Mouse (Mus musculus): ENCODE measurements around the gene Olfr297.

Olfr297 gene

GRCm38 (mm10) chr7:86519668-86520067 lies at the start of gene Olfr297:
TSS of gene Olfr297 (plus strand) at chr7:86519968.
- Histone ChIP-seq H3K36me3 (ENCODE audit: control insufficient read depth, insufficient read depth, low read length, poor library complexity, severe bottlenecking) (no peaks in the 10 kb centered on the region), H3K27me3 (ENCODE audit: control insufficient read depth, insufficient read depth, low read length, poor library complexity, severe bottlenecking) (no peaks in the 10 kb centered on the region)
- DNase-seq (ENCODE audit: low read depth, low spot score), result no peak

GRCm38 (mm10) chr7:86492384-86492783 lies 27.4 kb upstream of the Olfr297 start, which contains the start of gene Olfr298:
TSS of gene Olfr298 (minus strand) at chr7:86492484.
- no peak for DNase-seq (ENCODE audit: low read depth, low spot score)
- H3K36me3 ChIP-seq (ENCODE audit: control insufficient read depth, insufficient read depth, low read length, poor library complexity, severe bottlenecking), result no peaks in the 10 kb centered on the region

More at GRCm38 (mm10) chr7:86492384-86492783, 27.4 kb upstream of the Olfr297 start, which contains the start of gene Olfr298:
- H3K27me3 ChIP-seq (ENCODE audit: control insufficient read depth, insufficient read depth, low read length, poor library complexity, severe bottlenecking), result no peaks in the 10 kb centered on the region
